Mouse (Mus musculus): ENCODE results near the gene Ptges3.
"Not testable (repeated sequence)": the region's sequence is repeated elsewhere in the genome, so short reads cannot be mapped to it uniquely, and the experiment has no call there.

Gene Ptges3

GRCm38 (mm10) chr10:128058601-128059151, at the start of gene Ptges3:
Gene Ptges3, plus strand, starts transcription at chr10:128058954.
- peak; percentile 98 for DNase-seq (ENCODE audit: low spot score)

- no peak for DNase-seq (ENCODE audit: low spot score)
These were observed 49.0 kb upstream of the Ptges3 start for GRCm38 (mm10) chr10:128009735-128010134.

DNA sequence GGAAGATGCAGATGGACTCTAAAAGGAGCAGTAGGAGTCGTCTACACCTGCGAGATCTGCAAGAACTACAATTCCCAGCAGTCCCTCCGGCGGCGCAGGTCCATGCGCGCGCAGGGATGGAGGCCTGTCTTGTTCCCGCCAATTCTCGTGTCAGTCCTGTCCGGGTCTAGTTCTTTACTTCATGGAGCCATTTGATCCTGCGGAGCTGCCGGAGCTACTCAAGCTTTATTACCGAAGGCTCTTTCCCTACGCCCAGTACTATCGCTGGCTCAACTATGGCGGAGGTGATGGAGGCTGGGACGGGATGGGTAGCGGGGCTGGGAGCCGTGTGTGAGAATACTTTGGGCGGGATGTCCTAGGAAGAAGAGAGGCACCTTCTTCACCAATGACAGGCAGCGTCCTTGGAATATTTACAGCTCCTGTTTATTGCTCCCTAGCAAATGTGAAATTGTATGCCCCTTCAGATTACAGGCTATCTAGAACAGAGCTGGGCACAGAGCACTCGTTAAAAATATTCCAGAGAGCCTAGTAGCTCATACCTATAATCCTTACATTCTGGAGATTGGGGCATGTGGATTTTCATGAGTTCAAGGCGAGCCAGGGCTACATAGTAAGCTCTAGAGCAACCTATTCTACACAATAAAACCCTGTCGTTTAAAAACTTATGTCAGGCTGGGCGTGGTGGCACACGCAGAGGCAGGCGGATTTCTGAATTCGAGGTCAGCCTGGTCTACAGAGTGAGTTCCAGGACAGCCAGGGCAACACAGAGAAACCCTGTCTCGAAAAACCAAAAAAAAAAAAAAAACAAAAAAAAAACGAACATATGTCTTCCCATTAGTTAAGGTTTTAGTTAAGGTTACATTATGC, 43.5 kb upstream of the Ptges3 start, which contains the start of gene Prim1:
Gene Prim1, plus strand, starts transcription at position 101 of the 867 bp plus-strand sequence.
- DNase-seq (ENCODE audit: low spot score) = peak; percentile 90

DNA sequence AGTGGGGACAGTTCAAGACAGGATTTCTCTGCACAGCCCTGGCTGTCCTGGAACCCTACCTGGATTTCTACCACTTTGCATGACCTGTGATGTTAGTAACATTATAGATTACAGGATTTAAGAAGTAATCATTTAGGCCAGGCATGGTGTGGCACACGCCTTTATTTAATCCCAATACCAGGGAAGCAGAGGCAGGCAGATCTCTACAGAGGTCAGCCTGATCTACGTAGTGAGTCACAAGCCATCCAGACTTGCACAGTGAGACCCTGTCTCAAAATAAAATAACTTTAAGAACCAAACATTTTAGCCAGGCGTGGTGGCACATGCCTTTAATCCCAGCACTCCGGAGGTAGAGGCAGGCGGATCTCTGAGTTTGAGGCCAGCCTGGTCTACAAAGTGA, 36.6 kb upstream of the Ptges3 start:
- DNase-seq (ENCODE audit: low spot score) = no peak

GRCm38 (mm10) chr10:128023496-128023895, 35.3 kb upstream of the Ptges3 start:
- no peak for DNase-seq (ENCODE audit: low spot score)

- no peak for DNase-seq (ENCODE audit: low spot score)
These were observed 28.8 kb upstream of the Ptges3 start for GRCm38 (mm10) chr10:128029931-128030330.

DNA sequence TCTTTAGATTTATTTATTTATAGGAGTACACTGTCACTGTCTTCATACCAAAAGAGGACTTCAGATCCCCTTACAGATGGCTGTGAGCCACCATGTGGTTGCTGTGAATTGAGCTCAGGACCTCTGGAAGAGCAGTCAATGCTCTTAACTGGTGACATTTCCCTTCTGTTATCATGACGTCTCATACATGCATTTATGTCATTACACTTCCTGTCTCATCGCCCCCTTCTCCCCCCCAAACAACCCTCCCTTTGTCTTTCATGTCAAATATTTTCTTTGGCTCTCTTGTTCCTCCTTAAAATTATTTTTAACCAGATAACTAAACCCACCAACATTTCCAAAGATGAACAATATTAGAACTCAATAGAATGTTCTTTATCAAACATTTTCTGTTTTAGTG, 27.9 kb upstream of the Ptges3 start:
- no peak for DNase-seq (ENCODE audit: low spot score)

- DNase-seq (ENCODE audit: low spot score) = peak; percentile 44
These were observed 21.9 kb upstream of the Ptges3 start for GRCm38 (mm10) chr10:128036746-128037425.

- DNase-seq (ENCODE audit: low spot score) = no peak
These were observed 20.8 kb upstream of the Ptges3 start for GRCm38 (mm10) chr10:128037921-128038320.

DNA sequence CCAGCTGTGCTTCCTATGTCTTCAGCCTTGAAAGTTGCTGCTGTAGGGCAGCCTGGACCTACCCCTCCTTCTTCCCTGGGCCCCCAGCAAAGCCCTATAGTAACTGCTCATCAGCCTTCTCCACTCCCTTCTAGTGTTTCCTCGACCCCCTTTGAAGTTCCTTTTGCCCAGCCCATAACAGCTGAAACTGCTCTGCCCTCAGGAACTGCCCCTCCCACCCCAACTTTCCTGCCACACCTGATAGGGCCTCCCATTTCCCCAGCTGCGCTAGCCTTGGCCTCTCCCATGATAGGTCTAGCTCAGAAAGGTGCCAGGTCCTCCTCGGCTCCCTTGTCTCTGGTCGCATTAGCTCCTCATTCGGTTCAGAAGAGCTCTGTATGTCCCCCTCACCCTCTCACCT, 19.6 kb upstream of the Ptges3 start:
- no peak for DNase-seq (ENCODE audit: low spot score)

DNA sequence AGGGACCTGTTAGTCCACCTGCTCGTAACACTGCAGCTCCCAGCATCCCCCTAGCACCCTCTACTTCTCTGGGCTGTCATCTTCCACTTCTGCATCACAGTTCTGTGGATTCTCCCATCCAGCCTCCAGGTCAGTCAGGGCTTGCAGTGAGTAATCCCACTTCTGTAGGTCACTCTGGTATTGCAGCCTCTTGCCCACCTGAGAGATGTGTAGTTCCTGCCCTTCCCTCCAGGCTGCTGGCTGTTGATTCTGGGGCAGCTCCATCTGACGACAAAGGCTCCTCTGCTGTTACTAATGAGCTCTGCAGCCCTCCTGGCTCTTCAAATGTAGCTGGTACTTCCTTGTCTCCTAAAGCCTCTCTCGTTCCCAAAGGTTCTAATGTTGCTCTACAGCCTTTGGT, 18.9 kb upstream of the Ptges3 start:
- DNase-seq (ENCODE audit: low spot score) = no peak

DNA sequence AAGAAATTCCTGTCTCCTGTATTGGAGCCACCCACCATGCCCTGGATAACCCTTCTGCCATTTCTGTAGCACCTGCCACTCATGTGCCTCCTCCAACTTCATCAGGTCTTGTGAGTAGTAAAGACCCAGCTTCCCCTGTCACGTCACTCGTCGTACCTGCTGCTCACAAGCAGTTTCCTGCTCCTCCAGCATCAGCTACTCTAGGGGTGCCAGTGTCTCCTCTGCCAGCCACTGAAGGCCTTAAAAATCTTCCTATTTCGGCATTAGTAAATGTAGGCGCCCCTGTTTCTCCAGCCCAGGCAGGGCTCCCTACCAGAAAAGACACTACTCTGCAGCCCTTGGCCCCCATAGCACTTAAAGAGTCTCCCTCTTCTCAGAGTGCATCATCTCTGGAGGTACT, 18.5 kb upstream of the Ptges3 start:
- DNase-seq (ENCODE audit: low spot score) = no peak

DNA sequence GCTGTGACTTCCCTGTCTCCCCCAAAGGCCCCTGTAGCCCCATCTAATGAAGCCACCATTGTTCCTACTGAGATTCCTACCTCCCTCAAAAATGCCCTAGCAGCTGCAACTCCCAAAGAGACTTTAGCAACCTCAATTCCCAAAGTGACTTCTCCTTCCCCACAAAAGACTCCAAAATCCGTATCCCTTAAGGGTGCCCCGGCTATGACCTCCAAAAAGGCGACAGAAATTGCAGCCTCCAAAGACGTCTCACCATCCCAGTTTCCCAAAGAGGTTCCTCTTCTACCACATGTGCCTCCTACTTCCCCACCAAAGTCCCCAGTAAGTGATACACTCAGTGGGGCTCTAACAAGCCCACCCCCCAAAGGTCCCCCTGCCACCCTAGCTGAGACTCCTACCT, 17.1 kb upstream of the Ptges3 start:
- no peak for DNase-seq (ENCODE audit: low spot score)

GRCm38 (mm10) chr10:128042466-128042865, 16.3 kb upstream of the Ptges3 start:
- no peak for DNase-seq (ENCODE audit: low spot score)

DNA sequence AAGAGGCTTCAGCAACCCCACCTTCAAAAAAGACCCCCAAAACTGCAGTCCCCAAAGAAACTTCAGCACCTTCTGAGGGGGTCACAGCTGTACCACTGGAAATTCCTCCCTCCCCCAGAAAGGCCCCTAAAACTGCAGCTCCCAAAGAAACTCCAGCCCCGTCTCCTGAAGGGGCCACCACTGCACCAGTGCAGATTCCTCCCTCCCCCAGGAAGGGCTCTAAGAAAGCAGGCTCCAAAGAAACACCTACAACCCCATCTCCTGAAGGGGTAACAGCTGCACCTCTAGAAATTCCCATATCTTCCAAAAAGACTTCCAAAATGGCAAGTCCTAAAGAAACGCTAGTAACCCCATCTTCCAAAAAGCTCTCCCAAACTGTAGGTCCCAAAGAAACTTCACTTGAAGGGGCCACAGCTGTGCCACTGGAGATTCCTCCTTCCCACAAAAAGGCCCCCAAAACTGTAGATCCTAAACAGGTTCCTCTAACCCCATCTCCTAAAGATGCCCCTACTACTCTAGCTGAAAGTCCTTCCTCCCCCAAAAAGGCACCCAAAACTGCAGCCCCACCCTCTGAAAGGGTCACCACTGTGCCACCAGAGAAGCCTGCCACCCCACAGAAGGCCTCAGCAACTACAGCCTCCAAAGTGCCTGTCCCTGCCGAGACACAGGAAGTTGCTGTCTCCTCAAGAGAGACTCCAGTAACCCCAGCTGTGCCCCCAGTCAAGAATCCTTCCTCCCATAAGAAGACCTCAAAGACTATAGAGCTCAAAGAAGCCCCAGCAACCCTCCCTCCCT, 15.5 kb upstream of the Ptges3 start:
- no peak for DNase-seq (ENCODE audit: low spot score)

DNA sequence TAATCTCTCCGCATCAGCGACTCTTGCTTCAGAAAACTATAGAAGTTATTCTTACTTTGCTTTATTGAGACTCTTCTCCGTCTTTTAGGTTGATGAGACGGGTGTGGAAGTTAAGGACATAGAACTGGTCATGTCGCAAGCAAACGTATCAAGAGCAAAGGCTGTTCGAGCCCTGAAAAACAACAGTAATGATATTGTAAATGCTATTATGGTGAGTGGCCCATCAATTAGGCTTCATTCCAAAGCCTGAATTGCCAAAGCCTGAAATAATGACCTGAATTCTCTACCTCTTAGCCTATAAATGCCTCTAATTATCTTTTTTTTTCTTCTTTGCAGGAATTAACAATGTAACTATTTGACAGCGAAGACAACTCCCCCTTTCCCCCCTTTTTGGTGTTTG, 10.6 kb upstream of the Ptges3 start:
- DNase-seq (ENCODE audit: low spot score) = no peak

DNA sequence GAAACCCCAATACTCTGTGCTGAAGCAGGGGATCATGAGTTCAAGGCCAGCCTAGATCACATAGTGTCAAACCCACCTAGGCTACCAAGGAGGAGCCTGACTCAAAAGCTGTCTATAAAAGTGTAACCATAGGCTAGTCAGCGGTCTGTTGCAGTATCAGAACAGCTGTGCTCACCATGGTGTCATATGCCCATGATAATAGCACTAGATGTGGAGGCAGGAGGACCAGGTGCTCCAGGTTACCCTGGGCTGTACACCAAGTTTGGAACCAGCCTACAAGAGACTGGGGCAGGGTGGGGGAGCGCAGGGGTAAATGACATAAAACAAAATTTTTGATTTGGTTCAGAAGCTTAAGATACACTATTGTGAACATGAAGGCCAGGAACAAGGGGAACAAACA, 9.0 kb upstream of the Ptges3 start:
- no peak for DNase-seq (ENCODE audit: low spot score)

- no peak for DNase-seq (ENCODE audit: low spot score)
These were observed 8.4 kb upstream of the Ptges3 start for GRCm38 (mm10) chr10:128050355-128050754.

- no peak for DNase-seq (ENCODE audit: low spot score)
These were observed 7.2 kb upstream of the Ptges3 start for GRCm38 (mm10) chr10:128051589-128051988.

DNA sequence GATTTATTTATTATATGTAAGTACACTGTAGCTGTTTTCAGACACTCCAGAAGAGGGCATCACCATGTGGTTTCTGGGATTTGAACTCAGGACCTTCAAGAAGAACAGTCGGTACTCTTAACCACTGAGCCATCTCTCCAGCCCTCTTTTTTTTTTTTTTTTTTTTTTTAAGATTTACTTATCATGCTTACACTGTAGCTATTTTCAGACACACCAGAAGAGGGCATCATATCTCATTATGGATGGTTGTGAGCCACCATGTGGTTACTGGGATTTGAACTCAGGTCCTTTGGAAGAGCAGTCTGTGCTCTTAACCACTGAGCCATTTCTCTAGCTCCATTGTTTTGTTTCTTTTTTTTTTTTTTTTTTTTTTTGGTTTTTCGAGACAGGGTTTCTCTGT, 6.6 kb upstream of the Ptges3 start:
- not testable (repeated sequence) for DNase-seq (ENCODE audit: low spot score)

- no peak for DNase-seq (ENCODE audit: low spot score)
These were observed 5.8 kb upstream of the Ptges3 start for GRCm38 (mm10) chr10:128053001-128053400.

GRCm38 (mm10) chr10:128058184-128058583, 570 bp upstream of the Ptges3 start:
- no peak for DNase-seq (ENCODE audit: low spot score)
